8 mouse cellular contexts compared by ENCODE assay signal in the genomic region with DNA sequence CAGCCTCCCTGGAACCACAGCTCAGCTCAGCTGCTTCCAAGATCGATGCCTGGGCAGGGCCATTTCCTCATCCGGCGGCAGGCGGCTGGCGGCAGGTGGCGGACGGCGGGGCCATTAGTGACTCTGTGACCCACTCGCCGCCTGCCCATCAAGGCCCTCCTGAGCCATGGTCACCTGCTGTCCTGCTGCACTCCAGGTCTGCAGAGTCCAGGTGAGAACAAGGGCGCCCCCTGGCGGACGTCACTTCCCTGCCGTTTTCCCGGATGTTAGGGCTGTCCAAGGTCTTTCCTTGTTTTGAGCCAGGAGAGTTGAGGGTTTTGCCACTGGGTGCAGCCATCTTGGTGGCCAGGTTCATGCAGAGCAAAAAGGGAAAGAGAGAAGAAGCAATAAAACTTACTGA.
DNase-seq lines count a peak whose midpoint lies in the region; ATAC-seq lines count a peak whose summit lies in the region.

No protein-coding gene starts in this region.

- DNase-seq in ES-CJ7 (ENCODE audit: low read depth, low spot score) = peak; percentile 80
- DNase-seq in adrenal gland, postnatal 25 days = peak; percentile 77
- peak; percentile 34 to 60 for DNase-seq in left cerebral cortex, postnatal 14 days (ENCODE audit: low spot score in 2 of 2)
- DNase-seq in spleen, adult 18-20 months = peak; percentile 37 to 72
- peak; percentile 48 for DNase-seq in yolk sac, embryonic 10.5 days (ENCODE audit: low spot score)

- H3K9me3 ChIP-seq in hindbrain, embryonic 12.5 days (replicated peaks) = no peaks in the 10 kb centered on the region

- WGBS in hindbrain, embryonic 12.5 days = 33% methylated on average over 15 of the region's 15 CpGs

- H3K36me3 ChIP-seq in hindbrain, embryonic 12.5 days = no peaks in the 10 kb centered on the region

- no peaks in the 10 kb centered on the region for H3K27me3 ChIP-seq in hindbrain, embryonic 12.5 days

- intact Hi-C loops in left cerebral cortex, postnatal 14 days (cut with DNase I) = loop anchor here (5.0 kb wide), 2 partner anchors 342 to 467 kb away; no protein-coding TSS in a partner anchor

- H3K4me2 ChIP-seq in hindbrain, embryonic 12.5 days (replicated peaks) = no peak overlapping the region

- H3K4me1 ChIP-seq in hindbrain, embryonic 12.5 days = peaks cover 10% of the 10 kb centered on the region

- no peak overlapping the region for H3K27ac ChIP-seq in hindbrain, embryonic 12.5 days

- no peak overlapping the region for H3K4me3 ChIP-seq in hindbrain, embryonic 12.5 days

- no peak overlapping the region for H3K9ac ChIP-seq in hindbrain, embryonic 12.5 days

- peak; percentile 57; the same call in 1 of the 2 replicates for ATAC-seq in erythroid progenitor cell, adult 5-6 weeks (replicated peaks; ENCODE audit: low FRiP score, poor library complexity, severe bottlenecking)
- 0 out of 2 replicates have a peak, but pooled peaks have one; percentile 10 for ATAC-seq in hindbrain, embryonic 12.5 days (ENCODE audit: low FRiP score)
- peak; percentile 47 for ATAC-seq in megakaryocyte progenitor cell, adult 5-6 weeks (replicated peaks; ENCODE audit: poor library complexity)
